8 mouse cellular contexts compared by ENCODE assay signal in genomic region chr16:21695242-21695578, GRCm38 (mm10). TPM values are rescaled to one million over a fixed set of nuclear protein-coding genes. Genes with fewer than 3 reads are reported as not detected.
DNase-seq lines count a peak whose midpoint lies in the region; ATAC-seq and TF ChIP-seq lines count a peak whose summit lies in the region.

No protein-coding gene starts in this region.

- peak; percentile 76 for ATAC-seq in embryonic facial prominence, embryonic 11.5 days (replicated peaks; ENCODE audit: insufficient number of reproducible peaks, low FRiP score, low TSS enrichment, low read depth)
- no peak for ATAC-seq in liver, embryonic 14.5 days (ENCODE audit: insufficient read depth)

- peak; percentile 19 for DNase-seq in urinary bladder, postnatal 25 days (ENCODE audit: low spot score)
- no peak for DNase-seq in urinary bladder, postnatal 10 days (ENCODE audit: low spot score)
- DNase-seq in embryonic facial prominence, embryonic 11.5 days (ENCODE audit: low spot score) = peak; percentile 54
- DNase-seq in heart, embryonic 10.5 days (ENCODE audit: low spot score) = peak; percentile 76
- DNase-seq in kidney, adult 2 months = peak; percentile 29
- no peak for DNase-seq in liver, embryonic 14.5 days (ENCODE audit: low read depth in 3 of 3, low spot score in 3 of 3)
- DNase-seq in neural tube, embryonic 10.5 days (ENCODE audit: extremely low spot score, low spot score) = peak; percentile 58
- no peak for DNase-seq in thymus, postnatal 0 days (ENCODE audit: low spot score)

- no peaks in the 10 kb centered on the region for H3K36me3 ChIP-seq in embryonic facial prominence, embryonic 11.5 days (replicated peaks; ENCODE audit: control insufficient read depth, insufficient read depth, low read depth, low read length)
- H3K36me3 ChIP-seq in heart, embryonic 10.5 days = no peaks in the 10 kb centered on the region
- no peaks in the 10 kb centered on the region for H3K36me3 ChIP-seq in kidney, adult 2 months (ENCODE audit: control insufficient read depth, insufficient read depth, low read length)
- H3K36me3 ChIP-seq in liver, embryonic 14.5 days (replicated peaks; ENCODE audit: control insufficient read depth, insufficient read depth, low read depth) = no peaks in the 10 kb centered on the region

- no peak overlapping the region for H3K27ac ChIP-seq in embryonic facial prominence, embryonic 11.5 days (replicated peaks; ENCODE audit: low read depth, low read length)
- H3K27ac ChIP-seq in heart, embryonic 10.5 days = peak overlapping the region; percentile 96
- H3K27ac ChIP-seq in kidney, adult 2 months (ENCODE audit: insufficient read depth, low read depth, low read length) = no peak overlapping the region
- no peak overlapping the region for H3K27ac ChIP-seq in liver, embryonic 14.5 days

- 1% methylated on average over 12 of the region's 12 CpGs for WGBS in embryonic facial prominence, embryonic 11.5 days
- 2% methylated on average over 12 of the region's 12 CpGs for WGBS in heart, embryonic 10.5 days
- WGBS in kidney, adult 2 months = 13% methylated on average over 12 of the region's 12 CpGs
- WGBS in liver, embryonic 14.5 days (ENCODE audit: insufficient replicate concordance) = 12% methylated on average over 12 of the region's 12 CpGs

- H3K4me3 ChIP-seq in embryonic facial prominence, embryonic 11.5 days (ENCODE audit: low read depth, low read length) = peak overlapping the region; percentile 83
- H3K4me3 ChIP-seq in heart, embryonic 10.5 days = peak overlapping the region; percentile 90
- H3K4me3 ChIP-seq in kidney, adult 2 months (ENCODE audit: insufficient read depth, low read depth, low read length) = peak overlapping the region; percentile 87
- peak overlapping the region in 1 of 2 experiments; percentile 46; a peak in 2 of 4 replicates for H3K4me3 ChIP-seq in liver, embryonic 14.5 days (ENCODE audit: insufficient read depth in 1 of 2, low read depth in 2 of 2, low read length in 2 of 2)

- peak overlapping the region; percentile 85; the same call in 1 of the 2 replicates for H3K9ac ChIP-seq in embryonic facial prominence, embryonic 11.5 days (replicated peaks; ENCODE audit: low read length)
- H3K9ac ChIP-seq in liver, embryonic 14.5 days (replicated peaks) = no peak overlapping the region

- no peaks in the 10 kb centered on the region for H3K27me3 ChIP-seq in embryonic facial prominence, embryonic 11.5 days (ENCODE audit: control insufficient read depth, insufficient read depth, low read length)
- no peaks in the 10 kb centered on the region for H3K27me3 ChIP-seq in heart, embryonic 10.5 days (ENCODE audit: insufficient read depth, poor library complexity, severe bottlenecking)
- H3K27me3 ChIP-seq in kidney, adult 2 months (replicated peaks; ENCODE audit: control insufficient read depth, insufficient read depth, low read length) = no peaks in the 10 kb centered on the region
- H3K27me3 ChIP-seq in liver, embryonic 14.5 days (ENCODE audit: control insufficient read depth, insufficient read depth, low read length) = peaks cover 31% of the 10 kb centered on the region

- no peak for TF ChIP-seq CTCF in kidney, adult 2 months (conservative IDR thresholded peaks at IDR 0.05; ENCODE audit: insufficient read depth, insufficient read length, low read depth, low read length)
- TF ChIP-seq CTCF in liver, embryonic 14.5 days (IDR thresholded peaks at IDR 0.05; ENCODE audit: low read depth) = no peak

- H3K4me2 ChIP-seq in embryonic facial prominence, embryonic 11.5 days (ENCODE audit: low read depth, low read length) = peak overlapping the region; percentile 98
- peak overlapping the region; percentile 69 for H3K4me2 ChIP-seq in liver, embryonic 14.5 days (ENCODE audit: low read depth)

- no peaks in the 10 kb centered on the region for H3K4me1 ChIP-seq in embryonic facial prominence, embryonic 11.5 days (ENCODE audit: control insufficient read depth, insufficient read depth, low read length)
- H3K4me1 ChIP-seq in heart, embryonic 10.5 days = peaks cover 31% of the 10 kb centered on the region
- peaks cover 8% of the 10 kb centered on the region; the same call in 1 of the 2 replicates for H3K4me1 ChIP-seq in kidney, adult 2 months (ENCODE audit: control insufficient read depth, insufficient read depth, low read length)
- H3K4me1 ChIP-seq in liver, embryonic 14.5 days (replicated peaks; ENCODE audit: control insufficient read depth in 2 of 2, insufficient read depth in 2 of 2, low read length in 1 of 2) = peaks cover 0 to 5% of the 10 kb centered on the region in 2 experiments; a peak in 1 of 4 replicates

- H3K9me3 ChIP-seq in embryonic facial prominence, embryonic 11.5 days (replicated peaks; ENCODE audit: control insufficient read depth, low read length) = no peaks in the 10 kb centered on the region
- H3K9me3 ChIP-seq in heart, embryonic 10.5 days = no peaks in the 10 kb centered on the region
- H3K9me3 ChIP-seq in liver, embryonic 14.5 days (ENCODE audit: control insufficient read depth, low read length) = no peaks in the 10 kb centered on the region

- TF ChIP-seq EP300 in liver, embryonic 14.5 days (IDR thresholded peaks at IDR 0.05; ENCODE audit: low read depth) = no peak

- TF ChIP-seq POLR2A in kidney, adult 2 months (IDR thresholded peaks at IDR 0.05; ENCODE audit: low read depth, low read length) = no peak

RNA-seq across cellular contexts. Expression of gene 2510009E07Rik, which starts 0.7 kb away (rescaled TPM):
- polyA plus RNA-seq in embryonic facial prominence, embryonic 11.5 days (2014; fragmentation: Nextera tagmentation; extraction: Ambion mirVana) = 15.8 and 17.4 TPM in 2 replicates
- 14.5 and 19.7 TPM in 2 replicates for polyA plus RNA-seq in heart, embryonic 10.5 days (2016; fragmentation: Nextera tagmentation; extraction: Ambion mirVana)
- polyA plus RNA-seq in kidney, adult 2 months (2012; rRNA removed) = 14.6 and 15.0 TPM in 2 replicates
- polyA plus RNA-seq in liver, embryonic 14.5 days (2012; rRNA removed) = 1.5 and 1.6 TPM in 2 replicates
- 1.9 and 2.1 TPM in 2 replicates for polyA plus RNA-seq in liver, embryonic 14.5 days (2014; fragmentation: Nextera tagmentation; extraction: Ambion mirVana)
- 6.0 and 6.4 TPM in 2 replicates for polyA plus RNA-seq in thymus, postnatal 0 days (2015; fragmentation: Nextera tagmentation; extraction: Ambion mirVana)

Comparison
In these comparisons a context has a peak if more than half of its experiments do, and no peak if none do; other contexts are left out.
1. DNase-seq: peak in urinary bladder, postnatal 25 days (single experiment), embryonic facial prominence, embryonic 11.5 days (single experiment), heart, embryonic 10.5 days (single experiment), kidney, adult 2 months (single experiment) and neural tube, embryonic 10.5 days (single experiment); none in urinary bladder, postnatal 10 days (single experiment), liver, embryonic 14.5 days (0 of 3) and thymus, postnatal 0 days (single experiment).